Mouse (Mus musculus) bone marrow, adult 2 months (tissue): Measurements from ENCODE around the gene C1qtnf6.
A peak's percentile ranks its signal among the peaks of the same experiment; 100 is the strongest.

Experiments used
- CTCF ChIP-seq: fragments of 200-500 bp; IDR thresholded peaks from 2 replicates; pipeline ENCODE4 v1.5.1; 2011; ENCODE audit warnings: low read length, control low read depth; ENCODE audit not compliant: control insufficient read depth, insufficient read depth
- POLR2A ChIP-seq: fragments of 200-500 bp; IDR thresholded peaks from 2 replicates; pipeline ENCODE4 v1.6.1; 2011; ENCODE audit warnings: low read depth, mild to moderate bottlenecking, control low read depth, low read length, borderline replicate concordance; ENCODE audit not compliant: control insufficient read depth

DNA sequence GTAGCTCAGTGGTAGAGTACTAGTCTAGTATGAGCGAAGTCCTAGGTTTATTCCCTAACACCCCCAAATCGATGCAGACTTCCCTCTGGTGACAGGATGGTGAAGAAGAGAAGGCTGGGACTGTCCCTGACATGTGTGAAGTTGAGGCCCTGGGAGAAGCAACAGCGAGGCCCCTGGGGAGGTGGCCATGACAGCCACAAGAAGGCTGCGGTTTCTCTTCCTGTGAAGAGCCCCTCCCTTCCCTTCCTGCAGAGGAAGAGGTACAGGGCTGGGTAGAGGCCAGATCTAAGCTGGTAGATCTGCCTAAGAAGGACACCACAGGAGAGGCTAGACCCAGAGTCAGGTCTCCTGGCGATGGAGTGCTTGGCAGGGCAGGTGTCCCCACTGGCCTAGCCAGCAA, 32.7 kb upstream of the C1qtnf6 start:
- TF ChIP-seq CTCF (no peak), POLR2A (peak; percentile 36; the same call in 1 of the 2 replicates)
